Mouse (Mus musculus) embryonic facial prominence, embryonic 10.5 days (tissue): ENCODE measurements at regions not wholly inside any gene's neighbourhood (a gene's known extent, or its start where the extent isn't known, plus 50 kb on each side); places are given as distances from the start of the nearest gene placed in this dataset.

Experiments used
- DNase-seq: peaks from one replicate; pipeline ENCODE4 v3.0.0-alpha.2; 2017; ENCODE audit warnings: low spot score
- H3K27ac ChIP-seq: fragments of 300-500 bp; sonication (generic); replicated peaks from 2 replicates; pipeline ENCODE4 v1.5.1; 2016; ENCODE audit warnings: mild to moderate bottlenecking
- H3K27me3 ChIP-seq: fragments of 300-500 bp; sonication (generic); replicated peaks from 2 replicates; pipeline ENCODE4 v1.6.1; 2016; ENCODE audit warnings: low read depth, mild to moderate bottlenecking; ENCODE audit not compliant: poor library complexity, severe bottlenecking
- H3K36me3 ChIP-seq: fragments of 300-500 bp; sonication (generic); replicated peaks from 2 replicates; pipeline ENCODE4 v1.6.1; 2016; ENCODE audit warnings: mild to moderate bottlenecking, moderate library complexity
- H3K4me1 ChIP-seq: fragments of 300-500 bp; sonication (generic); 2 replicates; pipeline ENCODE4 v1.6.1; 2016
- H3K4me3 ChIP-seq: fragments of 300-500 bp; sonication (generic); 2 replicates; pipeline ENCODE4 v1.5.1; 2016; ENCODE audit warnings: mild to moderate bottlenecking, moderate library complexity
- H3K9me3 ChIP-seq: fragments of 300-500 bp; sonication (generic); 2 replicates; pipeline ENCODE4 v1.6.1; 2016; ENCODE audit warnings: mild to moderate bottlenecking
- WGBS: fragments of 180-500 bp; shearing (Covaris S2); methylation state at CpG from one replicate; pipeline ENCODE4 v1.1.7; 2016; 5-methylcytosine and 5-hydroxymethylcytosine counted together

DNA sequence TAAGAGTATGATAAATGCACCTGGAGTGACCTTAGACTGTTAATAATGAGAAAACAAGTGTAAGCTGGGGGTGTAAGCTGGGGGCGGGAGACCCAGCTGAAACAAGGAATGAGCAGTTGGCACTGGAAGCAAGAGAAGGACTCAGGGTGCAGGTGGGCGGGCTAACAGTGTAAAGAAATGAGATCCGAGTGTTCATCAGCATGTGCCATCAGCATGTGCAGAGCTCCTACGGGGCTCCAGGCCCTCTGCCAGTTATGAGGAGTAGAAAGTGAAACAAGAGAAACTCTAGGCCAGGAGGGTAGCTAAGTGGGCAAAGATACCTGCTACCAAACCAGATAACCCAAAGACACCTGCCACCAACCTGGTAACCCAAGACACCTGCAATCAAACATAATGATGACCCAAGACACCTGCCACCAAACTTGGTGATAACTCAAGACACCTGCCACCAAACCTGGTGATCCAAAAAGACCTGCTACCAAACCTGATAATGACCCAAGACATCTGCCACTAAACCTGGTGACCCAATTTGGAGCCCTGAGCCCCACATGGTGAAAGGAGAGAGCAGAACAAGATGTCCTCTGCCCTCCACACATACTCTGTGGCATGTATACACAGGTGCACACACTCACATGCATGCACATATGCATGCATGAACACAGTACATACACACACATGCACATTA is 120.1 kb upstream of the Ctnnb1 start:
- WGBS, result 72% methylated on average over 4 of the region's 4 CpGs
- Histone ChIP-seq H3K4me3 (no peak overlapping the region), H3K4me1 (peaks cover 54% of the 10 kb centered on the region), H3K27me3 (no peaks in the 10 kb centered on the region), H3K36me3 (no peaks in the 10 kb centered on the region), H3K9me3 (no peaks in the 10 kb centered on the region), H3K27ac (no peak overlapping the region)
- DNase-seq, result no peak

DNA sequence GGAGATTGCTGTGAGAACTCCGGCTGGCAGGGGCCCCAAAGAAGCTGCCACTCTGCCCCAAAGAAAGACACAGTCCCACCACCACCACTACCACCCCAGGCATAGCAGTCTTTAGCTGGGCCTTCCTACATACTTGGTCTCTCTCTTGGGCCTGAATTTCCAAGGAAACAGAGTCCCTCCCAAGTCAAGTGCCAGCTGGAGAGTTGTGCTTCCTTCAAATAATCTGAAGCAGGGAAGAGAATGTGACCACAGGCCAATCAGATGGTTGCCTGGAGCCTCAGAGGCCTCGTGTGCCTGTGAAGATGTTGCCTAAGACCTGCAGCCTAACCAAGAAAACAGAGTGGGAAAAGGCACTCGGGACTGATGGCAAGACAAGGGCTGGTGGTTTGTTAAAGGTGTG is 117.5 kb upstream of the Ctnnb1 start:
- Histone ChIP-seq H3K27me3 (no peaks in the 10 kb centered on the region), H3K4me3 (no peak overlapping the region), H3K36me3 (no peaks in the 10 kb centered on the region), H3K27ac (no peak overlapping the region), H3K9me3 (no peaks in the 10 kb centered on the region), H3K4me1 (peaks cover 28% of the 10 kb centered on the region)
- 81% methylated on average over 3 of the region's 3 CpGs for WGBS
- no peak for DNase-seq

DNA sequence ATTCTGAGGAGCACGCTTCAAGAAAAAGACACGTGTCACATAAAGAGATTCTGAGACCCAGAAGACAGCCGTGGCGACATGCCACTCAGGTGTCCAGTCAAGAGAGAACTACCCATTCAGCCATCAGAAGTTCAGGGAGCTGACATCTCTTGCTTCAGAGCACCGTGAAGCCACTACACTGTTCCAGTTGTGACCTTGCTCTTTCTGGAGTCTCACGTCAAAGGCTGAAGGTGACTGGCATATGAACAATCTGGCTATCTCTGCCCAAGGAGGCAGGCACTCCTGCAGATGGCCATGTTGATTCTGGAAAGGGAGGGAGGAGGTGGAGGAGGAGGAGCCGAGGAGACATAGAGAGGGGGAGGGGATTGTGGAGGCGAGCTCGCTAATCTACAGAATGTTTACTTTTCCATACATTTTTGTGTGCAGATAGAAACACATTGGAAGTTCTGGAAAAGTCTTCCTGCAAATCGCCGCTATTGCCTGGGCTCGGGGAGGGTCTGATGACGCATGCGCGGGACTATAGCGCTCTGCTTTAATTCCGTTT is 116.3 kb upstream of the Ctnnb1 start:
- Histone ChIP-seq H3K4me1 (peaks cover 24% of the 10 kb centered on the region), H3K4me3 (no peak overlapping the region), H3K27ac (no peak overlapping the region), H3K9me3 (no peaks in the 10 kb centered on the region), H3K36me3 (no peaks in the 10 kb centered on the region), H3K27me3 (no peaks in the 10 kb centered on the region)
- DNase-seq, result no peak
- WGBS, result 83% methylated on average over 17 of the region's 17 CpGs

DNA sequence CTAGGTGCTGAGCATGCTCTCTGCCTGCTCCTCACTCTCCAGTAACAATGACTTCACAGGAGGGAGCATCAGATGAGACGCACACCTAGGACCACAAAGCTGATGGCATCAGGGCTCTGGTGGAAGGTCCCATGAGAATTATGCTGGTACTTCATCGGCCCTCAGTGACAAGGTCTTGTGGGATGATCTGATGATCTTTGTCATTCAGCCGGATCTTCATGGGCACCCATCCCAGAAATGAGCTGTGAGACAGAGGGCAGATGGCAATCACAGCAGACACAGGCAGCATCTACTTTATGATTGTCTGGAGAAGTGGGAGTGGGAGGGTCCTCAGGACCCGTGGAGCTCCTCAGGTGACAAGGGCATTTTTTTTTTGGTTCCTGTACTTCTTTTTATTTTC is 114.7 kb upstream of the Ctnnb1 start:
- H3K9me3 ChIP-seq, result no peaks in the 10 kb centered on the region
- H3K4me1 ChIP-seq, result peaks cover 13% of the 10 kb centered on the region
- WGBS, result 88% methylated on average over 4 of the region's 4 CpGs
- H3K4me3 ChIP-seq, result no peak overlapping the region
- no peak overlapping the region for H3K27ac ChIP-seq
- H3K36me3 ChIP-seq, result no peaks in the 10 kb centered on the region
- no peak for DNase-seq
- H3K27me3 ChIP-seq, result no peaks in the 10 kb centered on the region

DNA sequence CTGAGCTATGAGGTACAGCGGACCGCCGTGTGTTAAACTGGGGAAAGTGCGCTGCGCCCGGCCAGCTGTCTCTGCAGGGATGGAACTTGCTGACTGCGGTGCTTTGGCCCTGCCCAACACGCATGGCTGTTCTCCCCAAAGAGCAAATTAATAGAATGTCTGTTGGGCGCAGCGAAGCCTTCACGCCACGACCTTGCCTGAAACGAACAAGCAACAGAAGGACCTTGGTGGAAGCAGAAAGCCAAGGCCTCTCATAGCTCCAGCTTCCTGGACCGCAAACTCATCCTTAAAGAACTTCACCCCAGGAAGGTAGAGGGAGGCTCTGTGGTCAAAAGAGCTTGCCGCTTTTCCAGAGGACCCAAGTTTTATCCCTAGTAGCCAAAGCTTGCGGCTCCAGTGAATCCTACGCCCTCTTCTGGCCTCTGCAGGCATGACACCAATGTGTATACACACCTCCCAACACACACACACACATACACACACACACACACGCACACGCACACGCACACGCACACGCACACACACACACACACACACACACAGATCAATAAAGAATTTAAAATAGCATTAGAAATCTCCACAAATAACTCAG is 110.2 kb upstream of the Ctnnb1 start:
- Histone ChIP-seq H3K27ac (no peak overlapping the region), H3K36me3 (no peaks in the 10 kb centered on the region), H3K4me3 (no peak overlapping the region), H3K9me3 (no peaks in the 10 kb centered on the region), H3K4me1 (no peaks in the 10 kb centered on the region; the same call in 1 of the 2 replicates), H3K27me3 (no peaks in the 10 kb centered on the region)
- DNase-seq, result no peak
- 92% methylated on average over 22 of the region's 22 CpGs for WGBS

DNA sequence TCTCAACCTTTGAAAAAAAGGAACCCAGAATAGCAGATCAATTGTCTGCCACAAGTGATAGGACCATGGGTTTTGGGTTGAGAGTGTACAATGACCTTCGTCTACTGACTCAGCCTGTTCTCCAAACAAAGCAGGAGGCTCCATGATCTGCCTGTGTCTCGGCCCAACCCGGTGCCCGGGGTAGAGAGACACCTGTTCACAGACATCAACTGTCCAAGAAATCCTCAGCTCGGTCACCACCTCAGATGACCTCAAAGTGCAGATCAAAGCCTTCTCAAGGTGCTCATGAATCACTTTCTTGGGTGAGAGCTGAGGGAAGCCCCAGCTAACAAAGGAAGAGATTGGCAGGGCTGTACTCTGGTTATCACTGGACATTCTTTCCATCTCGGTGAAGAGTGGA is 108.1 kb upstream of the Ctnnb1 start:
- Histone ChIP-seq H3K4me1 (no peaks in the 10 kb centered on the region), H3K36me3 (no peaks in the 10 kb centered on the region), H3K9me3 (no peaks in the 10 kb centered on the region), H3K27ac (no peak overlapping the region), H3K4me3 (no peak overlapping the region), H3K27me3 (no peaks in the 10 kb centered on the region)
- no peak for DNase-seq
- 86% methylated on average over 6 of the region's 6 CpGs for WGBS

DNA sequence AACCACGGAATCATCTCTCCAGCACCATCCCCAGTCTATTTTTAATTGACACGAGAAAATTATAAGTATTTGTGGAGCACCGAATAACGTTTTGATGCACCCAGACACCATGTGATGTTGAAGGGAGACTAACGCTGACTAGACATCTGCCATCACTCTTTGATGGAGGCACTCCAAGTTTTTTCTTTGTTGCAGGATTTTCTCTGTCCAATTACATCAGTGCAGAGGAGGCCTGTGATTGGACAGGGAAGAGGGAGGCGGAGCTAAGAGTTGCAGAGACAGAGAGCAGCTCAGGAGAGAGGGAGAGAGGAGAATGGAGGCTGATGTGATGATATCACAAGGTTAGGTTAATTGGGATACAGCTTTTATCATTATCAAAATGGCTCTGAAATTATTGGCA is 105.6 kb upstream of the Ctnnb1 start:
- no peak for DNase-seq
- Histone ChIP-seq H3K27me3 (no peaks in the 10 kb centered on the region), H3K4me3 (no peak overlapping the region), H3K27ac (no peak overlapping the region), H3K36me3 (no peaks in the 10 kb centered on the region), H3K9me3 (no peaks in the 10 kb centered on the region), H3K4me1 (0 out of 2 replicates have a peak, but pooled peaks cover 4% of the 10 kb centered on the region)
- WGBS, result 78% methylated on average over 6 of the region's 6 CpGs

DNA sequence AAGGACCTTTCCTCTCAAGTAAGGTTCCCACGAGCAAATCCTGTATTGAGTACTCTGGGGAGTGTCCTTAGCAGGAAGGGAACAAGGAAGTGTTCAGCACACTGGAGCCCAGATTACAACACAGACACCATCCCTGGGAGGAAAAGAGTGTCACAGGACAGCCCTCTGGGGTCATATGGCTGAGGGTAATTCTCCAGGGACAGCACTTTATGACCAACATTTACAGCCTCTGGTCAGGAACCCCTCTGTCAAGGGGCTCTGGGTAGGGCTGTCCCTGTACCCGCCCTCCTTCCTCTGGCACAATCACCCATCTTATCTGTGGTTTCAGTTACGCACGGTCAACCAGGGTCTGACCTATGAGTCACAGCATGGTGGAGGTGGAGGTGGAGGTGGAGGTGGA is 102.8 kb upstream of the Ctnnb1 start:
- H3K4me1 ChIP-seq, result 0 out of 2 replicates have a peak, but pooled peaks cover 4% of the 10 kb centered on the region
- 75% methylated on average over 4 of the region's 4 CpGs for WGBS

DNA sequence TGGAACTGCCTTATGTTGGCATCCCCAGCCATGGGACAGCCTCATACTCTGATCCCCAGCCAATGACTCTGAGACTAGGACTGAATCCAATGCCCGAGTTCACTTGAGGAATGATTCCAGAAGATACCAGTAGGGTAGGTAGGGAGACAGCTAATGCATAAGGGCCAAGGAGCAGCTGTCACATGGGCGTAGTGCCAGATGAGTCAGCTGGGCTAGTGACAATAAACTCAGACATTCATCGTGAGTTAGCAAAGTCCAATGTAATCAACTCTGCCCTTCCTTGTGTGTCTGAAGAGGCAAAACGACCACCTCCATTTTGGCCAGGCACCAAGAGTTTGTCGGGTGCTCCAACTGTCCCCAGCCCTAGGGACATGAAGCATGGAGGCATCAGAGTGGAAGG is 98.5 kb upstream of the Ctnnb1 start:
- H3K36me3 ChIP-seq, result no peaks in the 10 kb centered on the region
- no peak overlapping the region for H3K4me3 ChIP-seq
- H3K4me1 ChIP-seq, result 0 out of 2 replicates have a peak, but pooled peaks cover 4% of the 10 kb centered on the region
- WGBS, result 84% methylated on average over 5 of the region's 5 CpGs
- H3K9me3 ChIP-seq, result no peaks in the 10 kb centered on the region
- H3K27ac ChIP-seq, result no peak overlapping the region
- no peaks in the 10 kb centered on the region for H3K27me3 ChIP-seq
- DNase-seq, result no peak

More for the DNA sequence above, 102.8 kb upstream of the Ctnnb1 start:
- Histone ChIP-seq H3K9me3 (no peaks in the 10 kb centered on the region), H3K36me3 (no peaks in the 10 kb centered on the region), H3K27me3 (no peaks in the 10 kb centered on the region), H3K4me3 (no peak overlapping the region), H3K27ac (no peak overlapping the region)
- no peak for DNase-seq

DNA sequence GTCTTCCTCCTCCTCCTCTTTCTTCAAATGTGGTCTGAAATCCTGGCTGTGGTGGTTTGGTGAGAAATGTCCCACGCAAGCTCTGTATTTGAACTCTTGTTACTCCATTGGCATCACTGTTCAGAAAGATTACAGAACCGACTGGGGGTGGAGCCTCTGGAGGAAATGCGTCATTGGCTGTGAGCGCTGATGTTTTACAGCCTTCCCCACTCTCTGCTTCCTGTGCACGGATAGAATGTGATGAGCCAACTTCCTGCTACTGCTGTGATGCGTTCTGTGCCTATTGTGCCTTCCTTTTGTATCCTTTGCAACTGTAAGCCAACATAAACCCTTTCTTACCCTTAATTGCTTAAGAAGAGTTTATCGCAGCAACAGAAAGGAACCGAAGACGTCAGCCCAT is 94.8 kb upstream of the Ctnnb1 start:
- Histone ChIP-seq H3K4me1 (no peaks in the 10 kb centered on the region), H3K4me3 (no peak overlapping the region), H3K27me3 (no peaks in the 10 kb centered on the region), H3K36me3 (no peaks in the 10 kb centered on the region), H3K9me3 (no peaks in the 10 kb centered on the region), H3K27ac (no peak overlapping the region)
- 86% methylated on average over 9 of the region's 9 CpGs for WGBS
- DNase-seq, result no peak

DNA sequence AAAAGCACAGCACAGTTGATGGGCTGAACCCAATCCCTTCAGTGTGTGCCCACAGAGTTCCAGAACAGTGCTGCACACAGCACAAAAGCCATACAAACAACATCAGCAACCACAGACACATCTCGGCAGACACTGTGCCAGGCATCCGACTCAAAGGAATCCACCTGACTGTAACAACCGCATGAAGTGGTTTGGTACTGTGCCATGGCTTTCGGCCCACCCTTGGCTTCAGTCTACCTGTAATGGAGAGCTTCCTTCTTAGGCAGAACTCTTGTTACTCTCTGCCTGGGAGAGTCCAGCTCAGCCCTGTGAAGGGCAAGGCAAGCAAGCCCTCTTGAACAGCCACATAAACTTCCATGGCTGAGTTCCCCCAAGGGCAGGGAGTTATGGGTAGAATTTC is 93.4 kb upstream of the Ctnnb1 start:
- H3K9me3 ChIP-seq, result no peaks in the 10 kb centered on the region

DNA sequence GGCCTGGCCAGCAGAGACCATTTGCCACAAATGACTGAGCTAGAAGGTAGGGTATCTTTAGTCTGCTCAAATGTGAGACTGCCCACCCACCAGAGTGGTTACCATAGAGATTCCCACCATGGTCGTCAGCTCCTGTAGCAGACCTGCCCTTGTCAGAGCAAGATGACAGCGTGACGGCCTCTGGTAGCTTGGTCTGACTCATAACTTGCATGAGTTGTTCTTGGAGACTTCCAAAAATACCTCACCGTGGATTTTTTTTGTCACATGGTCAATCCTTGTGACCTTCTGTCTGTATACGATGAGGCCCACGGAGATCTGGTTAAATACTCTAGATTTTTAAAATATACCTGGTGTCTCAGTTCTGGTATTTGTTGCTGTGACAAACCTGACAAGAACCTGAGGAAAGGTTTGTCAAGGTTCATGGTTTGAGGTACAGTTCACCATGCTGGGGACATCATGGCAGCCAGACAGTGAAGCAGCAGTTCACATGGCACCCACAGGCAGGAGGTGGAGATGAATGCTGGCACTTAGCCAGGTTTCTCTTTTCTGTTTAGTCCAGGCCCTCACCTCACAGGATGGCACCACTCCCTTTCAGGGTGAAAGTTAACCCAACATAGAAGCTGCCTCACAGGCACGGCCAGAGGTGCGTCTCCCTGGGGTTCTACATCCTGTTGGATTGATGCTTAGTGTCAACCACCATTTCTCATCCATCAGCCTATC is 91.4 kb upstream of the Ctnnb1 start:
- H3K4me1 ChIP-seq, result no peaks in the 10 kb centered on the region
- H3K4me3 ChIP-seq, result no peak overlapping the region
- no peak overlapping the region for H3K27ac ChIP-seq
- no peaks in the 10 kb centered on the region for H3K9me3 ChIP-seq
- no peak for DNase-seq
- WGBS, result 89% methylated on average over 8 of the region's 8 CpGs
- H3K36me3 ChIP-seq, result no peaks in the 10 kb centered on the region
- no peaks in the 10 kb centered on the region for H3K27me3 ChIP-seq

More for the DNA sequence above, 93.4 kb upstream of the Ctnnb1 start:
- H3K36me3 ChIP-seq, result no peaks in the 10 kb centered on the region
- no peaks in the 10 kb centered on the region for H3K4me1 ChIP-seq
- WGBS, result 93% methylated on average over 4 of the region's 4 CpGs
- DNase-seq, result no peak
- no peaks in the 10 kb centered on the region for H3K27me3 ChIP-seq
- no peak overlapping the region for H3K27ac ChIP-seq
- H3K4me3 ChIP-seq, result no peak overlapping the region

DNA sequence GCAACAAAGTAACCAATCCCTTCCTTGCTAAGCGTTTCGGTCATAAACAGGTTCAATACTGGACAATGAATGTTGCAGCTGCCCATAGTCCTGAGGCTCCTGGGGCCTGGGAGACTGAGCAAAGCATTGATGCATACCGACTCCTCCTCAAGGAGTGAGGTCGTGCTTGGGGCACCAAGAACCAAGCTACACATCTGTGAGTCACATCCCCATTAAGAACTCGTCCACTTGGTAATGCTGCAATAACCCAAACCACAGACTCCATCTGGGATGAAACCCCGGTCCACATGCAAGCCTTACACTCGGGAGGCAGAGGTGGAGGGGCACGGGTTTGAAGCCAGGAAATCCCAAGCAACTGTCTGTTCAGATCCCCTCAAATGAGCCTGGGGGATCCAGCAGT is 85.3 kb upstream of the Ctnnb1 start:
- no peak for DNase-seq
- 79% methylated on average over 8 of the region's 8 CpGs for WGBS
- Histone ChIP-seq H3K27ac (no peak overlapping the region), H3K9me3 (no peaks in the 10 kb centered on the region), H3K36me3 (no peaks in the 10 kb centered on the region), H3K4me1 (no peaks in the 10 kb centered on the region), H3K4me3 (no peak overlapping the region), H3K27me3 (no peaks in the 10 kb centered on the region)
